Mouse (Mus musculus) ES-E14 (cell line): ENCODE data around the gene Pclo. TPM values are rescaled to one million over a fixed set of nuclear protein-coding genes. Genes with fewer than 3 reads are reported as not detected.

Experiments used
- DNase-seq: peaks from one replicate; pipeline ENCODE4 v3.0.0-alpha.2; 2013; ENCODE audit warnings: low read depth, low spot score
- H3K27ac ChIP-seq: 2 replicates; pipeline ENCODE4 v1.5.1; 2012; ENCODE audit warnings: low read depth, mild to moderate bottlenecking, low read length, moderate library complexity, mixed read lengths; ENCODE audit not compliant: poor library complexity, insufficient read depth, severe bottlenecking
- H3K36me3 ChIP-seq: 2 replicates; pipeline ENCODE4 v1.6.1; 2012; ENCODE audit warnings: mild to moderate bottlenecking, low read length, moderate library complexity, mixed read lengths; ENCODE audit not compliant: control insufficient read depth, poor library complexity, insufficient read depth, severe bottlenecking
- H3K4me1 ChIP-seq, 2 experiments: fragments of 150-350 bp in 1 of 2; sonication (generic) in 1 of 2; 2 replicates each; pipeline ENCODE4 v1.6.1; 2012; ENCODE audit warnings: low read length in 2 of 2, mild to moderate bottlenecking in 1 of 2, mixed read lengths in 1 of 2; ENCODE audit not compliant: control insufficient read depth in 2 of 2, insufficient read depth in 2 of 2, poor library complexity in 1 of 2
- H3K4me3 ChIP-seq, 2 experiments: fragments of 150-350 bp in 1 of 2; sonication (generic) in 1 of 2; 2 replicates each; pipeline ENCODE4 v1.5.1; 2012; ENCODE audit warnings: low read length in 2 of 2, low read depth in 1 of 2, mild to moderate bottlenecking in 1 of 2, mixed read lengths in 1 of 2; ENCODE audit not compliant: insufficient read depth in 1 of 2, poor library complexity in 1 of 2, severe bottlenecking in 1 of 2
- H3K9ac ChIP-seq: 2 replicates; pipeline ENCODE4 v1.6.1; 2012; ENCODE audit warnings: low read depth, mild to moderate bottlenecking, low read length, mixed read lengths; ENCODE audit not compliant: poor library complexity, insufficient read depth, severe bottlenecking
- H3K9me3 ChIP-seq: fragments of 150-350 bp; sonication (generic); 2 replicates; pipeline ENCODE4 v1.6.1; 2012; ENCODE audit warnings: low read depth, mild to moderate bottlenecking, low read length; ENCODE audit not compliant: control insufficient read depth, insufficient read depth
- CHD2 ChIP-seq: IDR thresholded peaks from 2 replicates; pipeline ENCODE4 v1.6.1; 2014; ENCODE audit warnings: mild to moderate bottlenecking, low read depth, low read length, inconsistent platforms
- HCFC1 ChIP-seq: IDR thresholded peaks from 2 replicates; pipeline ENCODE4 v1.6.1; 2012; ENCODE audit warnings: low read length, inconsistent platforms, borderline replicate concordance; ENCODE audit not compliant: insufficient read depth
- MAFK ChIP-seq: IDR thresholded peaks from 2 replicates; pipeline ENCODE4 v1.6.1; 2014; ENCODE audit warnings: mild to moderate bottlenecking, low read depth, low read length, inconsistent platforms; ENCODE audit not compliant: insufficient read depth
- ZC3H11A ChIP-seq: IDR thresholded peaks from 2 replicates; pipeline ENCODE4 v1.6.1; 2012; ENCODE audit warnings: low read depth, mild to moderate bottlenecking, inconsistent platforms, low read length, borderline replicate concordance
- ZNF384 ChIP-seq: IDR thresholded peaks from 2 replicates; pipeline ENCODE4 v1.6.1; 2012; ENCODE audit warnings: low read depth, low read length, inconsistent platforms
- in situ Hi-C, 2 experiments: fragments of 600-800 bp; cut with MboI; formaldehyde crosslinking; loops; one replicate each; pipeline ENCODE4 v1.15.1; 2025; ENCODE audit warnings: low sequenced_read_pairs in 2 of 2, inconsistent platforms in 1 of 2; ENCODE audit not compliant: unreplicated experiment in 2 of 2
- total RNA-seq: library from RNA; depleted of rRNA; stranded (reverse); fragments of 300-350 nt; gene quantifications from 2 replicates; pipeline ENCODE4 v1.2.3, GENCODE M21; 2012

Gene Pclo
- total RNA-seq, 1 experiment: 0.27 TPM

GRCm38 (mm10) chr5:14660637-14661036 lies 145.9 kb downstream of the Pclo start:
- no peak for DNase-seq
- no peak for TF ChIP-seq ZNF384
- TF ChIP-seq HCFC1: no peak
- TF ChIP-seq CHD2: no peak
- H3K36me3 ChIP-seq: no peaks in the 10 kb centered on the region
- H3K4me1 ChIP-seq: no peaks in the 10 kb centered on the region
- no peak overlapping the region for H3K9ac ChIP-seq
- no peaks in the 10 kb centered on the region for H3K9me3 ChIP-seq
- no peak overlapping the region for H3K27ac ChIP-seq
- in situ Hi-C loops: no loop called here
- H3K4me3 ChIP-seq: no peak overlapping the region

GRCm38 (mm10) chr5:14662180-14662579 lies 147.5 kb downstream of the Pclo start:
- no peaks in the 10 kb centered on the region for H3K9me3 ChIP-seq
- no peaks in the 10 kb centered on the region for H3K36me3 ChIP-seq
- TF ChIP-seq CHD2 (no peak), ZNF384 (no peak), HCFC1 (no peak), MAFK (no peak), ZC3H11A (no peak)
- no peaks in the 10 kb centered on the region for H3K4me1 ChIP-seq
- H3K4me3 ChIP-seq: no peak overlapping the region
- H3K9ac ChIP-seq: no peak overlapping the region
- no peak overlapping the region for H3K27ac ChIP-seq
- in situ Hi-C loops: no loop called here
- no peak for DNase-seq

- no peak for DNase-seq
Measured at GRCm38 (mm10) chr5:14662603-14663002, 147.9 kb downstream of the Pclo start.

GRCm38 (mm10) chr5:14680419-14680818 lies 165.7 kb downstream of the Pclo start:
- Histone ChIP-seq H3K36me3 (no peaks in the 10 kb centered on the region), H3K9ac (no peak overlapping the region), H3K4me1 (no peaks in the 10 kb centered on the region), H3K4me3 (no peak overlapping the region), H3K27ac (no peak overlapping the region), H3K9me3 (no peaks in the 10 kb centered on the region)
- no peak for TF ChIP-seq MAFK
- no peak for TF ChIP-seq ZNF384
- no peak for TF ChIP-seq ZC3H11A
- no peak for TF ChIP-seq CHD2
- TF ChIP-seq HCFC1: no peak
- in situ Hi-C loops: no loop called here
- no peak for DNase-seq

More at GRCm38 (mm10) chr5:14662603-14663002, 147.9 kb downstream of the Pclo start:
- no peak overlapping the region for H3K9ac ChIP-seq
- TF ChIP-seq ZNF384 (no peak), ZC3H11A (no peak), MAFK (no peak), CHD2 (no peak), HCFC1 (no peak)
- H3K27ac ChIP-seq: no peak overlapping the region
- no peaks in the 10 kb centered on the region for H3K9me3 ChIP-seq
- no peaks in the 10 kb centered on the region for H3K36me3 ChIP-seq
- in situ Hi-C loops: no loop called here
- H3K4me1 ChIP-seq: no peaks in the 10 kb centered on the region
- H3K4me3 ChIP-seq: no peak overlapping the region

GRCm38 (mm10) chr5:14691995-14692394 lies 177.3 kb downstream of the Pclo start:
- no peak for DNase-seq
- in situ Hi-C loops: no loop called here
- H3K9me3 ChIP-seq: no peaks in the 10 kb centered on the region
- no peaks in the 10 kb centered on the region for H3K4me1 ChIP-seq
- no peak overlapping the region for H3K27ac ChIP-seq
- no peak overlapping the region for H3K4me3 ChIP-seq
- TF ChIP-seq CHD2 (no peak), ZC3H11A (no peak), ZNF384 (no peak), HCFC1 (no peak), MAFK (no peak)
- H3K9ac ChIP-seq: no peak overlapping the region
- H3K36me3 ChIP-seq: no peaks in the 10 kb centered on the region
